8 mouse cellular contexts compared by ENCODE assay signal in genomic region chr12:105981121-105981973, GRCm38 (mm10). TPM values are rescaled to one million over a fixed set of nuclear protein-coding genes. Genes with fewer than 3 reads are reported as not detected.
DNase-seq lines count a peak whose midpoint lies in the region; ATAC-seq and TF ChIP-seq lines count a peak whose summit lies in the region.

No protein-coding gene starts in this region.

- DNase-seq in embryo, embryonic 10 days (ENCODE audit: low spot score) = peak; percentile 30
- DNase-seq in embryo, embryonic 11 days = no peak
- DNase-seq in MEL-GATA-1-ER (ENCODE audit: extremely low read depth, low read depth) = peak; percentile 93
- DNase-seq in heart, adult 2 months = peak in 1 of 2 experiments; percentile 52
- peak; percentile 41 for DNase-seq in kidney, postnatal 0 days (ENCODE audit: low spot score)
- DNase-seq in right cerebral cortex, postnatal 14 days = no peak
- no peak for DNase-seq in cerebellum, adult 8-10 months

- H3K4me2 ChIP-seq in kidney, postnatal 0 days (ENCODE audit: low read length) = peak overlapping the region; percentile 23; the same call in 1 of the 2 replicates

- WGBS in heart, adult 2 months = 8% methylated on average over 13 of the region's 16 CpGs
- 27% methylated on average over 13 of the region's 16 CpGs for WGBS in kidney, postnatal 0 days

- TF ChIP-seq EP300 in heart, adult 2 months (IDR thresholded peaks at IDR 0.05; ENCODE audit: insufficient read depth, low read depth, low read length) = no peak

- no peak for TF ChIP-seq CTCF in heart, adult 2 months (IDR thresholded peaks at IDR 0.05)
- TF ChIP-seq CTCF in kidney, postnatal 0 days (IDR thresholded peaks at IDR 0.05; ENCODE audit: low read depth) = no peak

- TF ChIP-seq POLR2A in heart, adult 2 months (IDR thresholded peaks at IDR 0.05; ENCODE audit: insufficient read depth, low read depth, low read length) = no peak

- H3K27ac ChIP-seq in heart, adult 2 months = no peak overlapping the region
- H3K27ac ChIP-seq in kidney, postnatal 0 days = no peak overlapping the region

- intact Hi-C loops in heart, adult 2 months (cut with DNase I) = no loop called here

- H3K36me3 ChIP-seq in heart, adult 2 months (ENCODE audit: control insufficient read depth, insufficient read depth, low read length) = no peaks in the 10 kb centered on the region
- H3K36me3 ChIP-seq in kidney, postnatal 0 days (ENCODE audit: insufficient read depth, low read length) = no peaks in the 10 kb centered on the region

- H3K27me3 ChIP-seq in heart, adult 2 months (ENCODE audit: control insufficient read depth, insufficient read depth, low read length) = no peaks in the 10 kb centered on the region
- no peaks in the 10 kb centered on the region for H3K27me3 ChIP-seq in kidney, postnatal 0 days (ENCODE audit: insufficient read depth, low read length)

- H3K9me3 ChIP-seq in kidney, postnatal 0 days (replicated peaks; ENCODE audit: low read length) = no peaks in the 10 kb centered on the region

- no peaks in the 10 kb centered on the region; the same call in 1 of the 2 replicates for H3K4me1 ChIP-seq in heart, adult 2 months (ENCODE audit: control insufficient read depth, insufficient read depth, low read length)
- H3K4me1 ChIP-seq in kidney, postnatal 0 days (replicated peaks; ENCODE audit: insufficient read depth, low read length) = no peaks in the 10 kb centered on the region

- peak overlapping the region; percentile 35; the same call in 1 of the 2 replicates for H3K9ac ChIP-seq in heart, adult 2 months (ENCODE audit: low read depth, low read length)
- no peak overlapping the region for H3K9ac ChIP-seq in kidney, postnatal 0 days (ENCODE audit: low read depth, low read length)

- H3K4me3 ChIP-seq in heart, adult 2 months = peak overlapping the region; percentile 9
- H3K4me3 ChIP-seq in kidney, postnatal 0 days (replicated peaks; ENCODE audit: low read depth, low read length) = no peak overlapping the region

- H3K79me2 ChIP-seq in heart, adult 2 months (replicated peaks; ENCODE audit: control insufficient read depth, insufficient read depth, low read length) = no peaks in the 10 kb centered on the region

- 0 out of 2 replicates have a peak, but pooled peaks have one; percentile 52 for ATAC-seq in kidney, postnatal 0 days (replicated peaks; ENCODE audit: low FRiP score, low read depth)
- peak; percentile 68 for ATAC-seq in megakaryocyte, adult 5-6 weeks (ENCODE audit: poor library complexity, severe bottlenecking)

RNA-seq across cellular contexts. Expression of gene Vrk1, which starts 28.7 kb away (rescaled TPM):
- total RNA-seq in heart, adult 2 months (2021) = 1 to 10 TPM; 7.5 to 8.3 TPM
- 2.8 and 4.6 TPM in 2 replicates for polyA plus RNA-seq in heart, adult 2 months (2012; rRNA removed)
- polyA plus RNA-seq in kidney, postnatal 0 days (2015; fragmentation: Nextera tagmentation; extraction: Ambion mirVana) = 45.3 and 47.6 TPM in 2 replicates
- total RNA-seq in megakaryocyte, adult 5-6 weeks (2015) = 133 and 142 TPM in 2 replicates
- 184 and 208 TPM in 2 replicates for total RNA-seq in megakaryocyte, adult 5-6 weeks (2017)

Comparison
In these comparisons a context has a peak if more than half of its experiments do, and no peak if none do; other contexts are left out.
1. DNase-seq: peak in embryo, embryonic 10 days (single experiment), MEL-GATA-1-ER (single experiment) and kidney, postnatal 0 days (single experiment); none in embryo, embryonic 11 days (single experiment), right cerebral cortex, postnatal 14 days (single experiment) and cerebellum, adult 8-10 months (single experiment).
2. RNA of gene Vrk1, which starts 28.7 kb away (total RNA-seq): 133 to 208 TPM in megakaryocyte, adult 5-6 weeks; 7.5 to 8.3 TPM in heart, adult 2 months; every median in the first group is over 10 times any median in the second.